18 mouse cellular contexts compared by ENCODE assay signal in genomic region chr16:4628898-4629419, GRCm38 (mm10). TPM values are rescaled to one million over a fixed set of nuclear protein-coding genes. Genes with fewer than 3 reads are reported as not detected.
"Had no signal": no experiment of that assay in that cellular context is flagged by ENCODE, and none has a peak within 500 bp of the region (broad histone marks: within the 10 kb centered on the region; RNA-seq: fewer than 3 reads in every experiment).

No protein-coding gene starts in this region.

- H3K4me3 ChIP-seq: intestine, embryonic 15.5 days; midbrain, embryonic 12.5 days; midbrain, embryonic 15.5 days; neural tube, embryonic 12.5 days; neural tube, embryonic 15.5 days; stomach, embryonic 15.5 days had no signal

- ATAC-seq: intestine, embryonic 15.5 days; liver, postnatal 0 days; lung, postnatal 0 days; midbrain, embryonic 15.5 days had no signal

- H3K9ac ChIP-seq: intestine, embryonic 15.5 days; liver, embryonic 14.5 days; liver, postnatal 0 days; lung, embryonic 14.5 days; midbrain, embryonic 12.5 days; midbrain, embryonic 15.5 days; neural tube, embryonic 12.5 days; neural tube, embryonic 15.5 days; stomach, embryonic 15.5 days had no signal

- DNase-seq: kidney, adult 18-20 months; liver, postnatal 0 days; lung, embryonic 14.5 days; retina, postnatal 1 day; right cerebral cortex, postnatal 25 days; spleen, adult 18-20 months; thymus, postnatal 25 days had no signal

- H3K4me2 ChIP-seq: intestine, embryonic 15.5 days; liver, embryonic 11.5 days; lung, embryonic 14.5 days; midbrain, embryonic 12.5 days; midbrain, embryonic 15.5 days; neural tube, embryonic 12.5 days; neural tube, embryonic 15.5 days; stomach, embryonic 15.5 days had no signal

- H3K27ac ChIP-seq: intestine, embryonic 15.5 days; liver, embryonic 14.5 days; macrophage; midbrain, embryonic 12.5 days; midbrain, embryonic 15.5 days; neural tube, embryonic 12.5 days; neural tube, embryonic 15.5 days; stomach, embryonic 15.5 days had no signal

- H3K27me3 ChIP-seq: intestine, embryonic 15.5 days; midbrain, embryonic 12.5 days; midbrain, embryonic 15.5 days; neural tube, embryonic 12.5 days; neural tube, embryonic 15.5 days; stomach, embryonic 15.5 days had no signal

- H3K9me3 ChIP-seq: intestine, embryonic 15.5 days; midbrain, embryonic 12.5 days; midbrain, embryonic 15.5 days; neural tube, embryonic 12.5 days; neural tube, embryonic 15.5 days; stomach, embryonic 15.5 days had no signal

RNA-seq across cellular contexts. Expression of gene Vasn, which starts 10.8 kb away (rescaled TPM):
- total RNA-seq: megakaryocyte, adult 5-6 weeks had no signal
